ENCODE assay signal across 18 mouse cellular contexts in genomic region chr1:170834756-170835155, GRCm38 (mm10). TPM values are rescaled to one million over a fixed set of nuclear protein-coding genes. Genes with fewer than 3 reads are reported as not detected.
DNase-seq lines count a peak whose midpoint lies in the region; ATAC-seq and TF ChIP-seq lines count a peak whose summit lies in the region.
"Had no signal": no experiment of that assay in that cellular context is flagged by ENCODE, and none has a peak within 500 bp of the region (broad histone marks: within the 10 kb centered on the region; RNA-seq: fewer than 3 reads in every experiment).

No protein-coding gene starts in this region.

- H3K27ac ChIP-seq in kidney, adult 2 months (ENCODE audit: insufficient read depth, low read depth, low read length), result no peak overlapping the region
- H3K27ac ChIP-seq: hindbrain, embryonic 14.5 days; kidney, postnatal 0 days; left cerebral cortex, adult 2 months; neural tube, embryonic 13.5 days had no signal

- peak; percentile 45 for DNase-seq in kidney, adult 2 months
- DNase-seq in kidney, adult 18-20 months, result no peak
- peak; percentile 16 for DNase-seq in thymus, postnatal 14 days
- DNase-seq in thymus, postnatal 4 days, result no peak
- DNase-seq in cerebellum, postnatal 14 days, result peak; percentile 36 to 38
- DNase-seq in layer of hippocampus, adult 9-10 months (ENCODE audit: low spot score), result no peak
- DNase-seq: adrenal gland, postnatal 14 days; liver; lung, embryonic 14.5 days had no signal

- no peak for TF ChIP-seq CTCF in kidney, adult 2 months (conservative IDR thresholded peaks at IDR 0.05; ENCODE audit: insufficient read depth, insufficient read length, low read depth, low read length)

- H3K27me3 ChIP-seq in kidney, adult 2 months (replicated peaks; ENCODE audit: control insufficient read depth, insufficient read depth, low read length), result no peaks in the 10 kb centered on the region
- H3K27me3 ChIP-seq: megakaryocyte, embryonic 14.5 days; neural tube, embryonic 13.5 days had no signal

- H3K4me1 ChIP-seq in kidney, adult 2 months (ENCODE audit: control insufficient read depth, insufficient read depth, low read length), result no peaks in the 10 kb centered on the region
- H3K4me1 ChIP-seq: neural tube, embryonic 13.5 days had no signal

- no peak for ATAC-seq in megakaryocyte-erythroid progenitor cell, adult 5-6 weeks (replicated peaks; ENCODE audit: low FRiP score, low TSS enrichment, poor library complexity, severe bottlenecking)
- ATAC-seq: CD4-positive, CD25-positive, alpha-beta regulatory T cell, adult 4 months; forebrain, embryonic 16.5 days had no signal

- 69% methylated on average over 9 of the region's 9 CpGs for WGBS in kidney, adult 2 months

- no peak for TF ChIP-seq POLR2A in kidney, adult 2 months (IDR thresholded peaks at IDR 0.05; ENCODE audit: low read depth, low read length)

- H3K4me3 ChIP-seq in kidney, adult 2 months (ENCODE audit: insufficient read depth, low read depth, low read length), result no peak overlapping the region
- H3K4me3 ChIP-seq: left cerebral cortex, adult 2 months; megakaryocyte, embryonic 14.5 days; neural tube, embryonic 13.5 days had no signal

- H3K36me3 ChIP-seq in kidney, adult 2 months (ENCODE audit: control insufficient read depth, insufficient read depth, low read length), result no peaks in the 10 kb centered on the region

RNA-seq across cellular contexts. Expression of gene Atf6, which starts 32.8 kb away (rescaled TPM):
- 15.4 and 16.4 TPM in 2 replicates for polyA plus RNA-seq in kidney, adult 2 months (2012; rRNA removed)
- total RNA-seq in megakaryocyte-erythroid progenitor cell, adult 5-6 weeks (2014; fragmentation: Nextera tagmentation), result 12.5 and 12.6 TPM in 2 replicates
- total RNA-seq in megakaryocyte-erythroid progenitor cell, adult 5-6 weeks (2017), result 11.8 and 12.7 TPM in 2 replicates

RNA-seq across cellular contexts. Expression of gene Gm26620, which starts 50.1 kb away (rescaled TPM):
- 0.75 and 1.8 TPM in 2 replicates for polyA plus RNA-seq in kidney, adult 2 months (2012; rRNA removed)
- total RNA-seq in megakaryocyte-erythroid progenitor cell, adult 5-6 weeks (2014; fragmentation: Nextera tagmentation), result 1.3 TPM in 1 of 2 replicates, not detected in the other
- total RNA-seq in megakaryocyte-erythroid progenitor cell, adult 5-6 weeks (2017), result 0.75 and 1.0 TPM in 2 replicates
- total RNA-seq: granulocyte monocyte progenitor cell, adult 5-6 weeks had no signal
- polyA plus RNA-seq: CD4-positive, CD25-positive, alpha-beta regulatory T cell, adult 4 months; lung, embryonic 14.5 days had no signal

RNA-seq across cellular contexts. Expression of gene Dusp12, which starts 50.6 kb away (rescaled TPM):
- polyA plus RNA-seq in kidney, adult 2 months (2012; rRNA removed), result 13.8 and 18.8 TPM in 2 replicates
- total RNA-seq in megakaryocyte-erythroid progenitor cell, adult 5-6 weeks (2014; fragmentation: Nextera tagmentation), result 22.9 and 24.2 TPM in 2 replicates
- 9.7 and 12.5 TPM in 2 replicates for total RNA-seq in megakaryocyte-erythroid progenitor cell, adult 5-6 weeks (2017)

Comparison
In these comparisons a context has a peak if more than half of its experiments do, and no peak if none do; other contexts are left out.
1. DNase-seq: peak in kidney, adult 2 months (single experiment), thymus, postnatal 14 days (single experiment) and cerebellum, postnatal 14 days (2 of 2); none in kidney, adult 18-20 months (single experiment), thymus, postnatal 4 days (single experiment) and layer of hippocampus, adult 9-10 months (single experiment).